Mouse (Mus musculus) kidney, adult 2 months (tissue): ENCODE data around the gene Cltb.

Experiments
- CTCF ChIP-seq: fragments of 200-500 bp; conservative IDR thresholded peaks from 2 replicates; pipeline ENCODE4 v1.5.1; 2011; ENCODE audit warnings: low read depth, mild to moderate bottlenecking, control low read depth, low read length, moderate library complexity, mixed read lengths; ENCODE audit not compliant: insufficient read depth, insufficient read length
- POLR2A ChIP-seq: fragments of 200-500 bp; IDR thresholded peaks from one replicate; pipeline ENCODE4 v1.6.1; 2011; ENCODE audit warnings: low read depth, low read length, control low read depth

- TF ChIP-seq CTCF (no peak), POLR2A (no peak)
Observed at GRCm38 (mm10) chr13:54581385-54581784, 29.8 kb downstream of the Cltb start.
